Mouse (Mus musculus): ENCODE data around the gene Hint1. TPM values are rescaled to one million over a fixed set of nuclear protein-coding genes. Genes with fewer than 3 reads are reported as not detected.
"Not testable (repeated sequence)": the region's sequence is repeated elsewhere in the genome, so short reads cannot be mapped to it uniquely, and the experiment has no call there.

Hint1 gene
- polyA plus RNA-seq, 1 experiment from 2014 or later = 878 TPM

GRCm38 (mm10) chr11:54884197-54884828, 18.1 kb downstream of the Hint1 start:
- Histone ChIP-seq H3K4me1 (replicated peaks; ENCODE audit: control insufficient read depth, insufficient read depth, low read length) (no peaks in the 10 kb centered on the region), H3K4me2 (replicated peaks) (no peak overlapping the region), H3K9ac (no peak overlapping the region), H3K27me3 (ENCODE audit: control insufficient read depth, insufficient read depth, low read length) (no peaks in the 10 kb centered on the region), H3K27ac (no peak overlapping the region), H3K36me3 (replicated peaks; ENCODE audit: control insufficient read depth, insufficient read depth) (no peaks in the 10 kb centered on the region), H3K4me3 (replicated peaks; ENCODE audit: low read length) (no peak overlapping the region), H3K9me3 (ENCODE audit: control insufficient read depth, low read length) (no peaks in the 10 kb centered on the region)
- ATAC-seq (ENCODE audit: low FRiP score) (no peak), DNase-seq (ENCODE audit: low spot score) (no peak)
- WGBS = 83% methylated on average over 5 of the region's 5 CpGs

GRCm38 (mm10) chr11:54884937-54885336, 18.8 kb downstream of the Hint1 start:
- 25% methylated on average over 5 of the region's 5 CpGs for WGBS
- H3K4me1 ChIP-seq (replicated peaks; ENCODE audit: control insufficient read depth, insufficient read depth, low read length) = no peaks in the 10 kb centered on the region
- H3K9me3 ChIP-seq (ENCODE audit: control insufficient read depth, low read length) = no peaks in the 10 kb centered on the region
- DNase-seq (ENCODE audit: low spot score) (no peak), ATAC-seq (ENCODE audit: low FRiP score) (no peak)
- no peak overlapping the region for H3K9ac ChIP-seq
- no peak overlapping the region for H3K27ac ChIP-seq
- H3K4me3 ChIP-seq (replicated peaks; ENCODE audit: low read length) = no peak overlapping the region
- no peaks in the 10 kb centered on the region for H3K27me3 ChIP-seq (ENCODE audit: control insufficient read depth, insufficient read depth, low read length)
- no peaks in the 10 kb centered on the region for H3K36me3 ChIP-seq (replicated peaks; ENCODE audit: control insufficient read depth, insufficient read depth)
- no peak overlapping the region for H3K4me2 ChIP-seq (replicated peaks)

- Histone ChIP-seq H3K4me2 (replicated peaks) (no peak overlapping the region), H3K9me3 (ENCODE audit: control insufficient read depth, low read length) (no peaks in the 10 kb centered on the region), H3K4me1 (replicated peaks; ENCODE audit: control insufficient read depth, insufficient read depth, low read length) (no peaks in the 10 kb centered on the region), H3K27me3 (ENCODE audit: control insufficient read depth, insufficient read depth, low read length) (no peaks in the 10 kb centered on the region), H3K36me3 (replicated peaks; ENCODE audit: control insufficient read depth, insufficient read depth) (no peaks in the 10 kb centered on the region), H3K27ac (no peak overlapping the region), H3K4me3 (replicated peaks; ENCODE audit: low read length) (no peak overlapping the region), H3K9ac (no peak overlapping the region)
- DNase-seq (ENCODE audit: low spot score) = no peak
- 93% methylated on average over 2 of the region's 2 CpGs for WGBS
- ATAC-seq (ENCODE audit: low FRiP score) = no peak
Observed at GRCm38 (mm10) chr11:54885406-54885805, 19.2 kb downstream of the Hint1 start.

- H3K4me2 ChIP-seq (replicated peaks) = no peak overlapping the region
- no peak overlapping the region for H3K9ac ChIP-seq
- H3K4me1 ChIP-seq (replicated peaks; ENCODE audit: control insufficient read depth, insufficient read depth, low read length) = no peaks in the 10 kb centered on the region
- 90% methylated on average over 6 of the region's 6 CpGs for WGBS
- no peak overlapping the region for H3K4me3 ChIP-seq (replicated peaks; ENCODE audit: low read length)
- H3K36me3 ChIP-seq (replicated peaks; ENCODE audit: control insufficient read depth, insufficient read depth) = no peaks in the 10 kb centered on the region
- no peaks in the 10 kb centered on the region for H3K27me3 ChIP-seq (ENCODE audit: control insufficient read depth, insufficient read depth, low read length)
- H3K27ac ChIP-seq = no peak overlapping the region
- no peaks in the 10 kb centered on the region for H3K9me3 ChIP-seq (ENCODE audit: control insufficient read depth, low read length)
- ATAC-seq (ENCODE audit: low FRiP score) = no peak
- DNase-seq (ENCODE audit: low spot score) = no peak
Observed at GRCm38 (mm10) chr11:54887927-54888326, 21.7 kb downstream of the Hint1 start.

GRCm38 (mm10) chr11:54891341-54891740, 25.2 kb downstream of the Hint1 start:
- H3K27ac ChIP-seq = no peak overlapping the region
- 82% methylated on average over 5 of the region's 5 CpGs for WGBS
- H3K4me1 ChIP-seq (replicated peaks; ENCODE audit: control insufficient read depth, insufficient read depth, low read length) = no peaks in the 10 kb centered on the region
- H3K9ac ChIP-seq = no peak overlapping the region
- DNase-seq (ENCODE audit: low spot score) = no peak
- no peaks in the 10 kb centered on the region for H3K27me3 ChIP-seq (ENCODE audit: control insufficient read depth, insufficient read depth, low read length)
- H3K9me3 ChIP-seq (ENCODE audit: control insufficient read depth, low read length) = no peaks in the 10 kb centered on the region
- no peak overlapping the region for H3K4me2 ChIP-seq (replicated peaks)
- no peak overlapping the region for H3K4me3 ChIP-seq (replicated peaks; ENCODE audit: low read length)
- ATAC-seq (ENCODE audit: low FRiP score) = no peak
- no peaks in the 10 kb centered on the region for H3K36me3 ChIP-seq (replicated peaks; ENCODE audit: control insufficient read depth, insufficient read depth)

GRCm38 (mm10) chr11:54892091-54892490, 25.9 kb downstream of the Hint1 start:
- WGBS = 49% methylated on average over 7 of the region's 7 CpGs
- no peak for DNase-seq (ENCODE audit: low spot score)

GRCm38 (mm10) chr11:54894589-54894988, 28.4 kb downstream of the Hint1 start:
- ATAC-seq (ENCODE audit: low FRiP score) (no peak), DNase-seq (ENCODE audit: low spot score) (no peak)
- no peak overlapping the region for H3K9ac ChIP-seq
- WGBS = 70% methylated on average over 9 of the region's 9 CpGs
- no peaks in the 10 kb centered on the region for H3K27me3 ChIP-seq (ENCODE audit: control insufficient read depth, insufficient read depth, low read length)
- no peak overlapping the region for H3K4me2 ChIP-seq (replicated peaks)
- H3K4me3 ChIP-seq (replicated peaks; ENCODE audit: low read length) = no peak overlapping the region
- H3K27ac ChIP-seq = no peak overlapping the region
- no peaks in the 10 kb centered on the region for H3K9me3 ChIP-seq (ENCODE audit: control insufficient read depth, low read length)
- H3K36me3 ChIP-seq (replicated peaks; ENCODE audit: control insufficient read depth, insufficient read depth) = no peaks in the 10 kb centered on the region
- H3K4me1 ChIP-seq (replicated peaks; ENCODE audit: control insufficient read depth, insufficient read depth, low read length) = no peaks in the 10 kb centered on the region

More at GRCm38 (mm10) chr11:54892091-54892490, 25.9 kb downstream of the Hint1 start:
- H3K9me3 ChIP-seq (ENCODE audit: control insufficient read depth, low read length) = no peaks in the 10 kb centered on the region
- no peak for ATAC-seq (ENCODE audit: low FRiP score)
- H3K27me3 ChIP-seq (ENCODE audit: control insufficient read depth, insufficient read depth, low read length) = no peaks in the 10 kb centered on the region
- H3K9ac ChIP-seq = no peak overlapping the region
- no peaks in the 10 kb centered on the region for H3K4me1 ChIP-seq (replicated peaks; ENCODE audit: control insufficient read depth, insufficient read depth, low read length)
- H3K27ac ChIP-seq = no peak overlapping the region
- no peak overlapping the region for H3K4me2 ChIP-seq (replicated peaks)
- no peaks in the 10 kb centered on the region for H3K36me3 ChIP-seq (replicated peaks; ENCODE audit: control insufficient read depth, insufficient read depth)
- no peak overlapping the region for H3K4me3 ChIP-seq (replicated peaks; ENCODE audit: low read length)

- not testable (repeated sequence) for H3K9me3 ChIP-seq (ENCODE audit: control insufficient read depth, low read length); ATAC-seq (ENCODE audit: low FRiP score); H3K4me3 ChIP-seq (replicated peaks; ENCODE audit: low read length); H3K9ac ChIP-seq; H3K27me3 ChIP-seq (ENCODE audit: control insufficient read depth, insufficient read depth, low read length); H3K27ac ChIP-seq; H3K4me1 ChIP-seq (replicated peaks; ENCODE audit: control insufficient read depth, insufficient read depth, low read length); H3K36me3 ChIP-seq (replicated peaks; ENCODE audit: control insufficient read depth, insufficient read depth); H3K4me2 ChIP-seq (replicated peaks); DNase-seq (ENCODE audit: low spot score)
- WGBS = 89% methylated on average over 3 of the region's 3 CpGs
Observed at GRCm38 (mm10) chr11:54896646-54897045, 30.5 kb downstream of the Hint1 start.

- DNase-seq (ENCODE audit: low spot score) (no peak), ATAC-seq (ENCODE audit: low FRiP score) (no peak)
- H3K9ac ChIP-seq = no peak overlapping the region
- H3K27me3 ChIP-seq (ENCODE audit: control insufficient read depth, insufficient read depth, low read length) = no peaks in the 10 kb centered on the region
- no peak overlapping the region for H3K4me3 ChIP-seq (replicated peaks; ENCODE audit: low read length)
- H3K9me3 ChIP-seq (ENCODE audit: control insufficient read depth, low read length) = no peaks in the 10 kb centered on the region
- 39% methylated on average over 5 of the region's 5 CpGs for WGBS
- H3K4me1 ChIP-seq (replicated peaks; ENCODE audit: control insufficient read depth, insufficient read depth, low read length) = peaks cover 4% of the 10 kb centered on the region; the same call in 1 of the 2 replicates
- H3K27ac ChIP-seq = no peak overlapping the region
- H3K4me2 ChIP-seq (replicated peaks) = no peak overlapping the region
- H3K36me3 ChIP-seq (replicated peaks; ENCODE audit: control insufficient read depth, insufficient read depth) = no peaks in the 10 kb centered on the region
Observed at GRCm38 (mm10) chr11:54897470-54897869, 31.3 kb downstream of the Hint1 start.

GRCm38 (mm10) chr11:54899657-54900056, 33.5 kb downstream of the Hint1 start:
- Histone ChIP-seq H3K9me3 (ENCODE audit: control insufficient read depth, low read length) (no peaks in the 10 kb centered on the region), H3K4me1 (replicated peaks; ENCODE audit: control insufficient read depth, insufficient read depth, low read length) (peaks cover 11% of the 10 kb centered on the region), H3K36me3 (replicated peaks; ENCODE audit: control insufficient read depth, insufficient read depth) (no peaks in the 10 kb centered on the region), H3K4me3 (replicated peaks; ENCODE audit: low read length) (no peak overlapping the region), H3K4me2 (replicated peaks) (no peak overlapping the region), H3K27me3 (ENCODE audit: control insufficient read depth, insufficient read depth, low read length) (no peaks in the 10 kb centered on the region; the same call in 1 of the 2 replicates), H3K27ac (no peak overlapping the region), H3K9ac (no peak overlapping the region)
- ATAC-seq (ENCODE audit: low FRiP score) (no peak), DNase-seq (ENCODE audit: low spot score) (no peak)
- 76% methylated on average over 4 of the region's 4 CpGs for WGBS

All from hindbrain, embryonic 14.5 days (tissue).